Mouse (Mus musculus): ENCODE data around the gene Frem1. TPM values are rescaled to one million over a fixed set of nuclear protein-coding genes. Genes with fewer than 3 reads are reported as not detected.

Frem1 gene
- 4.6 TPM for polyA plus RNA-seq (2014; fragmentation: Illumina TruSeq; extraction: RNeasy Lipid Tissue Mini Kit (QIAGEN cat#74804); ENCODE audit: low read depth, low replicate concordance)

GRCm38 (mm10) chr4:83051634-83052577, at the start of gene Frem1:
Frem1 (minus strand) TSS chr4:83052339.

GRCm38 (mm10) chr4:82884636-82885534, 167.3 kb downstream of the Frem1 start, which contains the start of gene Cer1:
Cer1 (minus strand) TSS chr4:82885148.

GRCm38 (mm10) chr4:82859131-82860125, 192.7 kb downstream of the Frem1 start, which contains the start of gene Zdhhc21:
Zdhhc21 (minus strand) TSS chr4:82859958.

Other genes with a start within 250 kb of the Frem1 start
- 7.5 TPM for gene Zdhhc21, start 192.4 kb downstream of the Frem1 start, polyA plus RNA-seq (2014; fragmentation: Illumina TruSeq; extraction: RNeasy Lipid Tissue Mini Kit (QIAGEN cat#74804); ENCODE audit: low read depth, low replicate concordance)
- not detected for gene Cer1, start 167.2 kb downstream of the Frem1 start, polyA plus RNA-seq (2014; fragmentation: Illumina TruSeq; extraction: RNeasy Lipid Tissue Mini Kit (QIAGEN cat#74804); ENCODE audit: low read depth, low replicate concordance)